Mouse (Mus musculus) heart, postnatal 10 days (tissue): ENCODE measurements around the gene Atp23. TPM values are rescaled to one million over a fixed set of nuclear protein-coding genes. Genes with fewer than 3 reads are reported as not detected.

Experiments used
- DNase-seq, 2 experiments: peaks; one replicate each; pipeline ENCODE4 v3.0.0; 2021
- intact Hi-C: fragments of 180-260 bp; cut with DNase I; formaldehyde crosslinking; loops from one replicate; pipeline ENCODE4 v1.15.1; 2025
- total RNA-seq, 2 experiments: library from RNA; stranded (reverse); gene quantifications; 2 replicates each; pipeline ENCODE4 v1.2.3; 2021

Atp23 gene
- 1 to 10 TPM; 2.4 to 4.0 TPM for total RNA-seq

DNA sequence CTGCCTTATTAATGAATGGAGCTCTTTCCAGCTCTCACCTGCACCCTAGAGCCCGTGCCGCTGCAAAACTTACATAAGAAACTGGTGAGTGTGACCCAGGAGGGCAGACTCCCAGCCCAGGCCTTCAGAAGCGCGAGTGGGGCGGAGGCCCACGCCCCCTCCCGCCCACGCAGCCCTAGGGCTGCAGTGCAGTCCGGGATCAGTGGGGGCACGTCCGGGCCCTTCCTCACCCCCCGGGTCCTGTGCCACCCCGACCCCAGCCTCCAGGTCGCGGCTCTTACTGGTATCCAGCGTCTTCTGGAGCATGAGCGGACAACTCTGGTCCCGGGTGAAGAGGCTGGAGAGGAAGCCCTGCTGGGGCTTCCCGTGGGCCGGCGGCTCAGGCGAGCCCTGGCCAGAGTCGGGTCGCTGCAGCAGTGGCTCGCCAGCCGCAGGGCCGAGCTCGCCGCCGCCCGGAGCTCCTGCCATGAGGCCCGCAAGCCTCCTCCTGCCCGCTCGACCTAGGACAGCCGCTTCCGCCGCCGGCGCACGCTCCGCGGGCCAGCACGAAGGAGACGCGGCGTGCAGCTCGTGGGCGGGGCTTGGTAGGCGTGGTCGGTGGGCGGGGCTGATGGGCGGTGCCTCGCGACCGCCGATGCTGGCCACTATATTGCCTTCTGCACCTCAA is at the start of gene Atp23:
TSS of gene Atp23 (minus strand) at position 535 of the 667 bp plus-strand sequence.
- DNase-seq, result peak; percentile 94 to 96
- intact Hi-C loops, result no loop called here

- intact Hi-C loops, result no loop called here
- DNase-seq, result peak in 1 of 2 experiments; percentile 44
Measured at GRCm38 (mm10) chr10:126950572-126950971, 49.4 kb upstream of the Atp23 start.

DNA sequence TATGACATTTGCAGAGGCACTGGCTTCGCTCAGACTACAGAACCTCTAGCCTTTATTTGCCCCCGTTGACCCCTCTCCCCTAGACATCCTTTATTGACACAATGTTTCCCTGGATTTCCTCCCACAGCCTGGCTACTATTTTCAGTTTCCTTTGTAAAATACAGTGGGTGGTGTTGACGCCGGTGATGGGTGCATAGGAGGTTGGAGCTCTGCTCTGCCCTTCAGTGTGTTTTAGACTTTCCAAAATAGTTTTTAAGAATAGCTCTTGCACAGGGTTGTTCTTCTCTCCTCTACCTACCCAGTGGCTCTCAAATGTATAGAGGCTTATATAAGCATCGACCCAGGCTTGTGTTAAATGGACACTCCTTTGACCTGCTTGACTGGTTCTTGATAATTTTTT is 48.7 kb upstream of the Atp23 start:
- intact Hi-C loops, result no loop called here
- no peak for DNase-seq

DNA sequence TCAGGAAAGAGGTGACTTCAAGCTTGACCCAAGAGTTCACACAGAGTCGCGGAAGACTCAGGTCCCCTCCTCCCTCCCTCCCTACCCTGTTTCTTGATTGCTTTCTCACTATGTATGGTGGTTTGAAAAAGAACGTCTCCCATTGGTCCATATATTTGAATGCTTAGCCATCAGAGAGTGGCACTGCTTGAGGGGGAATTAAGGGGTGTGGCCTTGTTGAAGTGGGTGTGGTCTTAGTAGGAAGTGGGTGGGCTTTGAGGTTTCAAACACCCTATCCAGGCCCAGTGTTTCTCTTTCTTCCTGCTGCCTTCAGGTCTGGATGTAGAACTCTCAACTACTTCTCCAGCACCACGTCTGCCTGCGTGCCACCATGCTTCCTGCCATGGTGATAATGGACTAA is 44.4 kb upstream of the Atp23 start:
- intact Hi-C loops, result no loop called here
- no peak for DNase-seq

- DNase-seq, result peak; percentile 43 to 56
- intact Hi-C loops, result no loop called here
Measured at GRCm38 (mm10) chr10:126940949-126941348, 39.8 kb upstream of the Atp23 start.

GRCm38 (mm10) chr10:126935556-126936381 is 34.6 kb upstream of the Atp23 start:
- intact Hi-C loops, result no loop called here
- peak in 1 of 2 experiments; percentile 34 for DNase-seq

DNA sequence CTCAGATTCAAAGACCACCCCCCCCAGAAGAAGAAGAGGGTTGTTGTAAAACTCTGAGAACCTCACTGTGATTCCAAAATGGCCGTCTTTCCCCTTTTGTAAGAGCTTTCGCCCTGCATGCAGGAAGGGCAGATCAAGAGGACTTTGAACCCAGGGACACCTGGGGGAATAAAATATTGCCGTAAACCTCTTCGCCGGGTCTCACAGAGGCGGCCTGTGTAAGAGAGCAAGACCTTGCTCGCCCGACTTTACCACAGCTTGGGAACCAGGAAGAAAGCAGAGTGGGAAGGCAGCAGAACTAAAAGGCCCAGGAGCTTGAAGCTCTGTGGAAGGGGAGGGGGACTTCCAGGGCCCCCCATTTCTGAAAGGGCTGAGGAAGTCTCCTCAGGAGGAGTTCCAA is 34.0 kb upstream of the Atp23 start:
- intact Hi-C loops, result no loop called here
- no peak for DNase-seq

GRCm38 (mm10) chr10:126934561-126934960 is 33.4 kb upstream of the Atp23 start:
- DNase-seq, result peak in 1 of 2 experiments; percentile 38
- intact Hi-C loops, result no loop called here

- intact Hi-C loops, result no loop called here
- peak in 1 of 2 experiments; percentile 40 for DNase-seq
Measured at GRCm38 (mm10) chr10:126931760-126932139, 30.6 kb upstream of the Atp23 start.

DNA sequence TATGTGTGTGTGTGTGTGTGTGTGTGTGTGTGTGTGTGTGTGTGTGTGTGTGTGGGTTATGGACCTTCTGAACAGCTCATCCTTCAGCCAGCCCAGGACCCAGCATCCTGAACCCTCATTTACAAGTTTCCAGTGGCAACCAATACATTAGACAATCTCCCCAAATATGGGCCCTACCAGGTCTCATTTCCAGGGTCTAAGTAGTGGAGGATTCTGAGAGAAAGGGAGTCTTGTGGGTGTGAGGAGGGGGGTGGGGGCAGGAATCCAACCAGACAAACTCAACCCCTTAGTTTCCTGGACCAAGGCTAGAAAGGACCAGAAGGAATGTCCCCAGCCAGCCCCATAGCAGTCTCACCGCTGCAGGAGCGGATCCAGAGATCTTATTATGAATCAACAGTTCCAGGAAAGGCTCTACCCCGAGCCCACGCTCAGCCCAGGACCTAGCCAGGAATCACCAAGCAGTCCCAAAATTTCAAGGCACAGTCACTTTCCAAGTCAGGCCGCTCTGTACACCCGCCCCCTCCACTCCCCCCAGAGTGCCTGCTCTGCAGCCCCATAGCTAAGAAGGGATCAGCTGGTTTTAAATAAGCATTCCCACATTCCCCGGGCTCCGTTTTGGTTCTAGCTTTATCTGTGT is 30.1 kb upstream of the Atp23 start:
- DNase-seq, result peak; percentile 54 to 57
- intact Hi-C loops, result no loop called here

- DNase-seq, result peak; percentile 58 to 68
- intact Hi-C loops, result no loop called here
Measured at GRCm38 (mm10) chr10:126930270-126931121, 29.3 kb upstream of the Atp23 start.

- no peak for DNase-seq
- intact Hi-C loops, result loop anchor here (2.0 kb wide), 1 partner anchor 61 kb away; no protein-coding TSS in a partner anchor
Measured at GRCm38 (mm10) chr10:126929543-126929942, 28.4 kb upstream of the Atp23 start.

- intact Hi-C loops, result loop anchor here (2.0 kb wide), 1 partner anchor 62 kb away; no protein-coding TSS in a partner anchor
- DNase-seq, result peak in 1 of 2 experiments; percentile 76
Measured at GRCm38 (mm10) chr10:126928819-126929206, 27.7 kb upstream of the Atp23 start.

DNA sequence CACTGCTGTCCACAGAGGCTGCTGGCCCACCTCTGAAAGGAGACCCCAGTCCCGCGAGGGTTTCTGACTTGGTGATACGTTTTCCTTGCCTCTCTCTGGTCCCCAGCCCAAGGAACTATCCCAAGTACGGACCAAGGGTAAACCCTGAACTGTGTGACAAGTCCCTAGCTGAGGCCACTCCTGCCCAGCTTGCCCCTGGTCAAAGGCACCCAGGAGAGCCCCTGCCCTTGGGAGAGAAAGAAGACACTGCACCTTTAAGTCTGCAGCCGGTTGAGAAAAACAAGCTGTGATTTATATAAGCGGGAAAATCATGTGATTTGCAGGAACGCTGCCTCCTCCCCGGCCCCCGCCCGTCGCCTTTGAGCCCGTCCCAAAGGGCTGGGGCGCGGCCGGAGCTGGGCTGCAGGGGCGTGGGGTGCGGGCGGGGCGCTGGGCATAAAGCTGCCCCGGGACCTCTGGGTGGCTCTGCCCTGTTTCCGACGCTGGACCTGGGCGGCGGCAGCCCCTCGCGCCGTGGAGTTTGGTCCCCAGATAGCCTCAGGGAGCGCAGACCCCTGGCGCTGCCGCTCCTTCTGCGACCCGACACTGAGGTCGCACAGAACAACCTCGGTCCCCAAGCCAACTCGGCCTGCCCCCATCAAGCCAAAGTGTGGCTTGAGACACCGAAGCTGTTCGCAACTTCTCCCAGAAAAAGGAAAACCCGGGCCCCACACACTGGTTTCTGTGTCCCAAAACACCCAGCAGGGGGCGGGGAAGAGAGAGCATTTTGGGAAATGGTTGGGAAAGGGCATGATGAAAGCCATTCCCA is 27.1 kb upstream of the Atp23 start:
- intact Hi-C loops, result loop anchor here (2.0 kb wide), 1 partner anchor 63 kb away; no protein-coding TSS in a partner anchor
- peak; percentile 89 to 94 for DNase-seq

GRCm38 (mm10) chr10:126927101-126927961 is 26.2 kb upstream of the Atp23 start:
- intact Hi-C loops, result no loop called here
- DNase-seq, result peak; percentile 46 to 59

DNA sequence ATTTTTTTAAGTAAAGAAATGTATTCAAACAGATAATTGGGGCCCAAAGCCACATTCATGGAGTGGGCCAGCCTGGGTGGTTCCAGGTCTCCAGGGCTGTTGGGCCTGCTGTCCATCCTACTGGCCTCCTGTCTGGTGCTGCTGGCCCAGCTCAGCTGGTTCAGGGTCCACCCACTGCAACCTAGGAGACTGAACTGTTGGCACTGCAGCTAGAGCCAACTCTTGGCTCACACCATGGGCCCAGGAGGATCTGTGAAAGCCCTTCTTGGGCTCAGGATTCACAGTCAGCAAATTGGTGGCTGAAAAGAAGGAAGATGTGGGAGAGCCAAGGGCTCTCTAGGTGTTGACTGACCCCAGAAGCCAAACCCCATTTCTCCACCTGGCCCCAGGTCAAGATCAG is 24.2 kb upstream of the Atp23 start:
- no peak for DNase-seq
- intact Hi-C loops, result no loop called here

- intact Hi-C loops, result no loop called here
Measured at GRCm38 (mm10) chr10:126924087-126924486, 22.9 kb upstream of the Atp23 start.

GRCm38 (mm10) chr10:126920220-126920619 is 19.1 kb upstream of the Atp23 start:
- intact Hi-C loops, result no loop called here
- DNase-seq, result no peak

More at GRCm38 (mm10) chr10:126924087-126924486, 22.9 kb upstream of the Atp23 start:
- DNase-seq, result peak; percentile 36 to 38
